Mouse (Mus musculus) intestine, postnatal 0 days (tissue): ENCODE data around the gene Tmem267. TPM values are rescaled to one million over a fixed set of nuclear protein-coding genes. Genes with fewer than 3 reads are reported as not detected.
A peak's percentile ranks its signal among the peaks of the same experiment; 100 is the strongest.

Experiments used
- ATAC-seq: fragments of 200-750 bp; cut with Nextera tagmentation; 2 replicates; pipeline ENCODE4 v1.8.0; 2017; ENCODE audit warnings: mild to moderate bottlenecking, moderate TSS enrichment, moderate library complexity
- H3K27ac ChIP-seq: fragments of 300-500 bp; sonication (generic); 2 replicates; pipeline ENCODE4 v1.5.1; 2014; ENCODE audit warnings: mild to moderate bottlenecking, low read depth, low read length, moderate library complexity
- H3K27me3 ChIP-seq: fragments of 300-500 bp; sonication (generic); replicated peaks from 2 replicates; pipeline ENCODE4 v1.6.1; 2014; ENCODE audit warnings: low read length, mixed read lengths; ENCODE audit not compliant: control insufficient read depth, insufficient read depth
- H3K36me3 ChIP-seq: fragments of 300-500 bp; sonication (generic); 2 replicates; pipeline ENCODE4 v1.6.1; 2014; ENCODE audit warnings: mild to moderate bottlenecking, moderate library complexity; ENCODE audit not compliant: control insufficient read depth, insufficient read depth
- H3K4me1 ChIP-seq: fragments of 300-500 bp; sonication (generic); replicated peaks from 2 replicates; pipeline ENCODE4 v1.6.1; 2014; ENCODE audit warnings: antibody characterized with exemption, low read length, mixed read lengths; ENCODE audit not compliant: control insufficient read depth, insufficient read depth
- H3K4me2 ChIP-seq: fragments of 300-500 bp; sonication (generic); replicated peaks from 2 replicates; pipeline ENCODE4 v1.6.1; 2014; ENCODE audit warnings: low read depth, mild to moderate bottlenecking, moderate library complexity
- H3K4me3 ChIP-seq: fragments of 300-500 bp; sonication (generic); 2 replicates; pipeline ENCODE4 v1.5.1; 2014; ENCODE audit warnings: low read depth, low read length
- H3K9ac ChIP-seq: fragments of 300-500 bp; sonication (generic); 2 replicates; pipeline ENCODE4 v1.6.1; 2014; ENCODE audit warnings: mild to moderate bottlenecking, low read depth, low read length
- H3K9me3 ChIP-seq: fragments of 300-500 bp; sonication (generic); 2 replicates; pipeline ENCODE4 v1.6.1; 2016; ENCODE audit warnings: mixed run types; ENCODE audit not compliant: control insufficient read depth
- CTCF ChIP-seq: sonication (generic); IDR thresholded peaks from 2 replicates; pipeline ENCODE4 v1.5.1; 2016; ENCODE audit warnings: low read depth, mild to moderate bottlenecking, control low read depth, antibody characterized with exemption, moderate library complexity
- WGBS: fragments of 180-500 bp; shearing (Covaris S2); extraction: QIAGEN DNeasy Blood & Tissue Kit; methylation state at CpG from one replicate; pipeline ENCODE4 v1.1.7; 2014; 5-methylcytosine and 5-hydroxymethylcytosine counted together
- polyA plus RNA-seq: library from polyadenylated mRNA; unstranded; fragments of >200 nt; fragmentation: Nextera tagmentation; extraction: Ambion mirVana; gene quantifications from 2 replicates; pipeline ENCODE4 v1.2.1, GENCODE M21; 2015

The Tmem267 gene
- polyA plus RNA-seq, 1 experiment from 2014 or later = 1.7 TPM

GRCm38 (mm10) chr13:119637837-119638236 lies 150.0 kb downstream of the Tmem267 start:
- Histone ChIP-seq H3K36me3 (no peaks in the 10 kb centered on the region), H3K27ac (no peak overlapping the region), H3K4me3 (no peak overlapping the region), H3K4me2 (no peak overlapping the region), H3K9ac (no peak overlapping the region), H3K4me1 (no peaks in the 10 kb centered on the region), H3K27me3 (no peaks in the 10 kb centered on the region), H3K9me3 (no peaks in the 10 kb centered on the region)
- WGBS = 77% methylated on average over 4 of the region's 4 CpGs
- TF ChIP-seq CTCF = no peak
- no peak for ATAC-seq

GRCm38 (mm10) chr13:119638449-119638848 lies 150.6 kb downstream of the Tmem267 start:
- Histone ChIP-seq H3K4me3 (no peak overlapping the region), H3K9me3 (no peaks in the 10 kb centered on the region), H3K27ac (no peak overlapping the region), H3K4me1 (no peaks in the 10 kb centered on the region), H3K27me3 (no peaks in the 10 kb centered on the region), H3K36me3 (no peaks in the 10 kb centered on the region), H3K9ac (no peak overlapping the region), H3K4me2 (no peak overlapping the region)
- 83% methylated on average over 5 of the region's 5 CpGs for WGBS
- ATAC-seq = no peak
- TF ChIP-seq CTCF = no peak

- no peak for ATAC-seq
- Histone ChIP-seq H3K27me3 (no peaks in the 10 kb centered on the region), H3K9me3 (no peaks in the 10 kb centered on the region), H3K27ac (no peak overlapping the region), H3K9ac (no peak overlapping the region), H3K4me1 (no peaks in the 10 kb centered on the region), H3K4me3 (no peak overlapping the region), H3K4me2 (no peak overlapping the region), H3K36me3 (no peaks in the 10 kb centered on the region)
- 80% methylated on average over 5 of the region's 5 CpGs for WGBS
- TF ChIP-seq CTCF = no peak
These were observed 151.5 kb downstream of the Tmem267 start for GRCm38 (mm10) chr13:119639302-119639701.

GRCm38 (mm10) chr13:119640504-119640903 lies 152.7 kb downstream of the Tmem267 start:
- no peak overlapping the region for H3K4me2 ChIP-seq
- peak; percentile 75 for TF ChIP-seq CTCF

GRCm38 (mm10) chr13:119641145-119641544 lies 153.3 kb downstream of the Tmem267 start:
- Histone ChIP-seq H3K4me3 (no peak overlapping the region), H3K36me3 (no peaks in the 10 kb centered on the region), H3K9ac (no peak overlapping the region), H3K27me3 (no peaks in the 10 kb centered on the region), H3K4me2 (no peak overlapping the region), H3K9me3 (no peaks in the 10 kb centered on the region), H3K4me1 (no peaks in the 10 kb centered on the region), H3K27ac (no peak overlapping the region)
- TF ChIP-seq CTCF = no peak
- no peak for ATAC-seq
- 66% methylated on average over 7 of the region's 7 CpGs for WGBS

More at GRCm38 (mm10) chr13:119640504-119640903, 152.7 kb downstream of the Tmem267 start:
- Histone ChIP-seq H3K27ac (no peak overlapping the region), H3K4me1 (no peaks in the 10 kb centered on the region), H3K27me3 (no peaks in the 10 kb centered on the region), H3K9ac (no peak overlapping the region), H3K36me3 (no peaks in the 10 kb centered on the region), H3K9me3 (no peaks in the 10 kb centered on the region), H3K4me3 (no peak overlapping the region)
- ATAC-seq = no peak
- 41% methylated on average over 4 of the region's 4 CpGs for WGBS

- Histone ChIP-seq H3K4me2 (no peak overlapping the region), H3K36me3 (no peaks in the 10 kb centered on the region), H3K9ac (no peak overlapping the region), H3K27ac (no peak overlapping the region), H3K4me3 (no peak overlapping the region), H3K9me3 (no peaks in the 10 kb centered on the region), H3K27me3 (no peaks in the 10 kb centered on the region), H3K4me1 (no peaks in the 10 kb centered on the region)
- 61% methylated on average over 5 of the region's 5 CpGs for WGBS
- ATAC-seq = no peak
- no peak for TF ChIP-seq CTCF
These were observed 156.9 kb downstream of the Tmem267 start for GRCm38 (mm10) chr13:119644769-119645168.

GRCm38 (mm10) chr13:119646511-119646910 lies 158.7 kb downstream of the Tmem267 start:
- Histone ChIP-seq H3K4me3 (no peak overlapping the region), H3K36me3 (no peaks in the 10 kb centered on the region), H3K9ac (no peak overlapping the region), H3K27me3 (no peaks in the 10 kb centered on the region), H3K4me2 (no peak overlapping the region), H3K9me3 (no peaks in the 10 kb centered on the region), H3K4me1 (no peaks in the 10 kb centered on the region), H3K27ac (no peak overlapping the region)
- WGBS = 93% methylated on average over 1 of the region's 1 CpGs
- ATAC-seq = no peak
- no peak for TF ChIP-seq CTCF
